Mouse (Mus musculus) kidney, postnatal 36 days (tissue): ENCODE measurements at regions not wholly inside any gene's neighbourhood (a gene's known extent, or its start where the extent isn't known, plus 50 kb on each side); places are given as distances from the start of the nearest gene placed in this dataset.
"Not testable (repeated sequence)": the region's sequence is repeated elsewhere in the genome, so short reads cannot be mapped to it uniquely, and the experiment has no call there.

Experiments used
- DNase-seq, 2 experiments: peaks; one replicate each; pipeline ENCODE4 v3.0.0; 2021 to 2022; ENCODE audit warnings: mixed read lengths in 2 of 2

GRCm38 (mm10) chr11:52460190-52460780 lies 64.1 kb downstream of the 9530068E07Rik start:
- peak; percentile 42 to 59 for DNase-seq

GRCm38 (mm10) chr11:52471128-52471527 lies 74.9 kb downstream of the 9530068E07Rik start:
- not testable (repeated sequence) for DNase-seq

- not testable (repeated sequence) for DNase-seq
Measured at GRCm38 (mm10) chr11:52480111-52480510, 83.9 kb downstream of the 9530068E07Rik start.

DNA sequence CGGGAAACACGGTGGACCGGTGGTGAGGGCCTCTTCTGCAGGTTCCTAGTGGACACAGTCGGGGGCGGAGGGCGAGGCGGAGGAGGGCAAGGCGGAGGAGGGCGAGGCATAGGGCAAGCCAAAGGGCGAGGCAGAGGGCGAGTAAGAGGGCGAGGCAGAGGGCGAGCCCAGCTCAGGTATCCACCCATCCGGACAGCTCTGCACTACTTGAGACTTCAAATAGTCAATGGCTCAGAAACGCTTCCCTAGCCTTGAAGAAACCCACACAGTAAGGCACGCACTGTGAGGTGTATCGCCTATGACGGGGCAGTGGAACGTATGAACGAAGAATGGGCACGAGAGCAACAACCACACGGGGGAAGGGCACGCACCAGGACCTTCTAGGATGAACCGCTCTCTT lies 84.5 kb downstream of the 9530068E07Rik start:
- DNase-seq: not testable (repeated sequence)

GRCm38 (mm10) chr11:52483534-52483933 lies 87.3 kb downstream of the 9530068E07Rik start:
- not testable (repeated sequence) for DNase-seq

DNA sequence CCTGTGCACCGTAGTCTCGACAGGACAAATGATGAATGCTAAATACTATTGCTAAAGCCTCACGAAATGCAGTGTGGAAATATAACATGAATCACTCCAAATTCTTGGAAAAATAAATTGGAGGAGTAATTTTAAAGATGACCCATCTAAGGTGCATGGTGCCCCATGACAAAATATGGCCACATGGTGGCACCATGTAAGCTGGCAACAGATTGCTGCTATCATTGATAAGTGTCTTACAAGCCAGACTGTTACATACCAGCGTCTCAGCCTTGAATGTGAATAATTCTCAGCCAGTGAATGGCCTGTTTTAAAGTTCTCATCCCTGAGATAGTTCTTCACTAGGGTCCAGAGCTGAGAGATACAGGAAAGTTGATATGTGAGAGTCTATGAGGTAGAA lies 92.3 kb downstream of the 9530068E07Rik start:
- DNase-seq: peak; percentile 7 to 35

GRCm38 (mm10) chr11:52493336-52493735 lies 97.1 kb downstream of the 9530068E07Rik start:
- DNase-seq: peak; percentile 48 to 53

DNA sequence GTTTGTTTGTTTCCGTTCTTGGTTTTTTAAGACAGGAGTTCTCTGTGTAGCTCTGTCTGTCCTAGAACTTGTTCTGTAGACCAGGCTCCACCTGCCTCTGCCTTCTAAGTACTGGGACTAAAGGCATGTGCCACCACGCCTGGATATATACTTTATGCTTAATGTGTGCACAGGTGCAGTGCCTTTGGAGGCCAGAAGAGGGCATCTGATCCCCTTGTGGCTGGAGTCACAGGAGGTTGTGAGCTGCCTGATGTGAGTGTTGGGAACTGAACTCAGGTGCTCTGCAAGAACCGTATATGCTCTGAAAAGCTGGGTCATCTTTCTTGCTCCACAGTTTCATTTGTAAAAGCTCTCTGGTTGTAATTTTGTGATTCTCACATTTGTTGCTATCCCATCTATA lies 100.7 kb downstream of the 9530068E07Rik start:
- DNase-seq: no peak

GRCm38 (mm10) chr11:52502759-52503365 lies 106.6 kb downstream of the 9530068E07Rik start:
- DNase-seq: peak; percentile 4 to 22

DNA sequence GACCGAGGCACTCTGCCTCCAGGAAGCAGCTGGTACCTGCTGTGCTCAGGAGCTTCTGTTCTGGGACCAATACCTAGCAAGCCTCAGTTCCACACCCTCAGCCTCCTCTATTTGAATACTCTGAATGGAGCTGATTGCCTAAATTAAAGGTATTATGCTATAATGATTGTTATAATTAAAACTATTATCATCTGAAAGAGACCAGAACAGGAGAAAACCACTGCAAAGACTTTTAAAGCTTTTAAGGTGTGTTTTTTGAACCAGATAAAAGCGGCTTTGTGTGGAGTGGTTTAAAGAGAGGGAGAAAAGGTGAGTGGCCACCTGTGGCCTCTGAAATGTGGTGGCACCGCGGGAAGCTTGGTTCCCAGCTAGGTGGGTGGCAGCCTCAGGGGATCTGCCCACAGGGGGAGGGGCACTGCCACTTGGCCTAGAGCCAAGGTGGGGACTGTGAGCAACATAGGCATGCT lies 115.6 kb downstream of the 9530068E07Rik start:
- DNase-seq: no peak

- peak in 1 of 2 experiments; percentile 38 for DNase-seq
Measured at GRCm38 (mm10) chr11:52517330-52517729, 121.1 kb downstream of the 9530068E07Rik start.

DNA sequence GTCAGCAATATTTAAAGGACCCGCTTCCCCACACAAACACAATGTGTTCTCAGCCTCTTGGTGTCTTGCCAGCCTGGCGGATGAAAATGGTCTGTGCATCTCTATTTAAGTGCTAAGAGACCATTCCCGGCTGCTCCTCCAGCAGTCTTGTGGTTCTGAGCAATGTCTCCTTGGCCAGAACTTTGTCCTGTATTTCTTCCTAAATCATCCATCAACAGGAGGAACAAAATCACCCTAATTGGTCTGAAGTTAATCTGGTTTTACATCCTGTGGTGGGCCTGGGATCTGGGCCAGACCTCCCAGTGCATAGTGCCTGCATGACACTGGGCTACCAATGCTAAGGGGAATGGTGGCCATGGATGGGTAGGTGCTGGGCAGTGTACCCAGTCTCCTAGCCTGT lies 123.6 kb downstream of the 9530068E07Rik start:
- DNase-seq: no peak

DNA sequence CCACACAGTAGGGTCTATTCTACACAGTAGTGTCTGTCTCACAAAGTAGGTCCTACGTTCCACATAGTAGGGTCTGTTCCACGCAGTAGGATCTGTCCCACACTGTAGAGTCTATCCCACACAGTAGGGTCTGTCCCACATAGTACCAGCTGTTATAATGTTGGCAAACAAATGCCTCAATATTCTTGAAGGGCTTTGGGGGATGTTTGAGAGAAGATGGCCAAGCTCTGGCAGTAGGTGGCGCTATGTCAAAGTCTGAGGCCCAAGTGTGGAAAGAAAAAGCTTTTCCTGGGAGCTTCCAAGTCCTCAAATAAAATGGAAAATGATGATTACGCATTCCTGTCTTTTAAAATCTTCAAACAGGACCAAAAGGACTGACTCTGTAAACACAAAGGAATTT lies 125.7 kb downstream of the 9530068E07Rik start:
- DNase-seq: peak; percentile 25 to 74

DNA sequence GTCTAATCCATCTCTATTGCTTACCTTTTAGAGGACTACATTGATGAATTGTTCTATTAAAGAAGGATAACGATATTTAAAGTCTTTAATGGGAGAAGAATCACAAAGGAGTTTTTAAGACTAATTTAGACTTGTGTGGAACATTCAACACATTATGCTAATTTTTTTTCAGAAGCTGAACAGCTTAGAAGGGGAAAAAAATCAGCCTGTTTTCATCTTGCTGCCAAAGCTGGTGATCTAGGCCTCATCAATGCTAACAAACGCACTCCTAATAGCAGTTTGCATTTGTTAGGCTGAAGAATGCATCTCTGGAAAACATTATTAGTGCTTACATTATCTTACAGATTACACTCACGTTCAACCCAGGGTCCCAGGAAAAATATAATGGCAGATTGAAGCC lies 126.2 kb downstream of the 9530068E07Rik start:
- no peak for DNase-seq

DNA sequence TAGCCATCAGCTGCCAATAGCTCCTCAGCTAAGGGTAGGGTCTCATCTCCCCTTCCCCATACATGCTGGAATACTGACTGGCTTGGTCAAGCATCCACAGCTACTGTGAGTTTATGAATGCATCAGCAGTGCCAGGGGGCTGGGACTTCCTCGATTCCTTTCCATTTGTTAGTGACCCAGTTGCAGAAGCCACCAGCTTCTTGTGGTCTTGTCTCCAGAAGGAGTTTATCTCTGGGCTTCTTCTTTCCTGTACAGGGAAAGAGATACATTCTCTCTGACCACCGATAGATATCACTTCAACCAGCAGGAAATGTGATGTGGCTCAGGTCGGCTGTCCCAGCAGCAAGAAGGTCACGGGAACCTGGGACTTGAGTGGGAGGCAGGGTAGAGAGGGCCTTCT lies 127.0 kb downstream of the 9530068E07Rik start:
- DNase-seq: no peak

DNA sequence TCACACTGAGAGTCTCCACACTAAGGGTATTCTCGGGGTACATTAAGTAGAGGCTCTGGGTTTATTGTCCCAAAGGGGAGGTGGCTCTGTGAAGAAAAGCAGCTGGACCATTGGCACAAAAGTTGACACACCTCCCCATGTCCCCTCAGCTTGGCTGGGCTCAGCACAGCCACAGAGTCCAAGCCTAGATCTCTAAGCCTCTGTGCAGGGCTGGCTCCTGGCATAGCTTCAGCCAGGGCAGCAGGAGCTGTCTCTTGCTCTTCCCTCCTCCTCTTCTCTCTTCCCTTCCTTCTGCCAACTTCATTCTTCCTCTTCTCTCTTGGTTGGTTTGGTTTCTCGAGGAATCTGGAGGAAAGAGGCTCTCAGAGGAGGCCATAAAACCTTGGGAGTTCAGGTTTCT lies 127.4 kb downstream of the 9530068E07Rik start:
- no peak for DNase-seq

DNA sequence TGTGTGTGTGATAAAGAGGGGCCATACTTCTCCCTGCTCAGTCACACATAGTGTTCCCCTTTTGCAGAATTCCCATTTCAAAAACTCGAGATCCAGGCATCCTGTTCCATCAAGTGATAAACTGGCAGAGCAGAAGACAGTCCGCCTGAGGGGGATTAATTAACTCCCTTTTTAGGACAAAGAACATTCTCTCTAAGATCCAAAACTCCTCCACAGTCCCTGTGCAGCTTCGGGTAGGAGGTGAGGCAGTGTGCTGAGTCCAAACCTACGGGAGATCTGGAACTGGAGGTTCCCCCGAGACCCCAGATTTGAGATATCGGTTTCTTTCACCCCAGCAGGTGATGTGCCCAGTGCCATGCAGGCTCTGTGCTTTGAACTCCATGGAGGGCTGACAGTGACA lies 129.2 kb downstream of the 9530068E07Rik start:
- no peak for DNase-seq

- DNase-seq: no peak
Measured at GRCm38 (mm10) chr11:52526306-52526705, 130.1 kb downstream of the 9530068E07Rik start.

GRCm38 (mm10) chr11:52533379-52533778 lies 137.2 kb downstream of the 9530068E07Rik start:
- no peak for DNase-seq

DNA sequence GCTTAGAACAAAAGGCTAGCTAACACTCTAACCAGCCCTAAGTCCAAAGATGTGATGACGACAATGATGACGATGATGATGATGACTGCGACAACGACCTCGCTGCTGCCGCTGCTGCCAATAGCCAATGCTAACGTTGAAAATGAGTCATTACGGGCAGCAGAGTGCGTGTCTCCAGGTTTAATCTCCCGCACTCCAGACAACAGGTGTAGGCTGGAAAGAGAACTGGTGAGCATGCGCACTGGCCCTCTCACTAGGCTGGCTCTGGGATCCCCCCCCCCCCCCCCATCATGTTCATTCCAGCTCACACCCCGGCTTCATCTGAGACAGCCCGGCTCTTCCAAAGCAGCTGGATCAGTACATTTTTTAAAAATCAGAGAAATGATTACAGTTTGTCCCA lies 138.4 kb downstream of the 9530068E07Rik start:
- no peak for DNase-seq

DNA sequence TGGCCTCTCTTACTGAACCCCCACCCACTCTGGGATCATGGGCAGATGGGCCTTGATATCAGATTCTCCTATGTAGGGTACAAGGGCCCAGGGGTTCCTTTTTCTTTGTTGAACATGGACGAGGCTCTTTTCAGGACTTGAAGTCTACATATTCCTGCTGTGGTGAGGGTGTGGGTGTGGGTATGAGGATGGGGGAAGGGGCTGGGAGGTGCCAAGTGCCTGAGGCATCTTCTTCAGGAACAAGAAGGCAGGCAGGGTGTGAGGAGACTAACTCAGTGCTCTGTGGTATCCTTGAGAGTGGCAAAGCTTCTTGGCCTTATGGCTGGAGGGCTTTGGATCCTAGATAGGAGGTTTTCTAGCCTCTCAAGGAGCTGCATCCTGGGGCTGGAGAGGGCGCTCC lies 140.0 kb downstream of the 9530068E07Rik start:
- DNase-seq: no peak

DNA sequence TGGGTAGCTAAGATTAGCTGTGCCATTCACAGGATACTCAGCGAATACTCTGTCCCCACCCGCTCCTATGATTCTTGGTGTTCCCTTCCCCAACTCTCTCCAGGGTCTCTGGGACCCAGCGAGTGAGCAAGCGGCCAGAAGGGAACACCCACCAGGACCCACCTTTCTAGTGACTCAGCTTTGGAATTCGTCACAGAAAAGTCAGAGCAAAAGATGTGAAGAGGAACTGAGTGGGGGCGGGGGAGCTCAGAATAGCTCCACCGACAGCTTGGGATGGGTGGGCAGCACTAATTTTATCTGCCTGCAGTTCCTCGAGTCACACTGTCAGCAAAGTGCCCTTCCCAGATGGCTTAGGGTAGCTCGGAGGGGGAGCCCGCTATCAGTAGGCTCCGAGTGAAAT lies 140.6 kb downstream of the 9530068E07Rik start:
- DNase-seq: no peak

GRCm38 (mm10) chr11:52537819-52538435 lies 141.7 kb downstream of the 9530068E07Rik start:
- DNase-seq: no peak

DNA sequence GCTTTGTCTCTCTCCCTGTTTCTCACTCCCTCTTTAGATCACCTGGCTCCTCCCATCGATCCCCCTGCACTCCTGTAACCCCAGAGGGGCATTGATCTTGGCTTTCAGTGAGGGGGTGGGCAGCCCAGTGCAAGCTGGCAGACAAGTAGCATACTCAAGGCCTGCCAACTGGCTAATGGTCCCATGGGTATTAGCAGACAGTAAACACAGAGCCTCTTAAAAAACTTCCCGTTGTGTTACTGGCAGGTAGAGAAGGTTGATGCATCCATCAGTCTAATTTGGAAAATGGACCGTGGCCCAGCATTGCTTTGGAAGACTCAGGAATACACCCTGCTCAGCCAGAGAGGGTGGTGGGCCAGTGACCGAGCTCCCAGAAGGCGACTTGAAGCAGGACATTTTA lies 145.0 kb downstream of the 9530068E07Rik start:
- DNase-seq: no peak
